ENCODE assay signal across 30 mouse cellular contexts in the genomic region with DNA sequence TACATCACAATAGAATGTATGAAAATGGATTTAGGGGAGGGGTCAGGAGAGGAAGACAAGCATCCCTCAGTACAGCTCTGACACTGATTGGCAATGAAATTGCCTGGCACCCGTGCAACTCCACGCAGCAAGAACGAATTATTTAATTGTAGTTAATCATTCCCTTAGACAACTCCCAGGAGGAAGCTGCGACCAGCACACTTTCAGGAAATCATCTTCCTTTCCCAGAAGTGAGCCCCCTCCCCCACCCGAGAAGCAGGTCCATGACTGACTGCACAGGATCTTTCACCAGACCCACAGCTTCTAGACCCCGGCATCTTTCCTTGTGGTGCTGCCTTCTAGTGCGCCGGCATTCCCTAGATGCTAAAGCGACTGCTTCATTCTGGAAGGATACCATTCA. TPM values are rescaled to one million over a fixed set of nuclear protein-coding genes. Genes with fewer than 3 reads are reported as not detected.
A peak's percentile ranks its signal among the peaks of the same experiment; 100 is the strongest.
DNase-seq lines count a peak whose midpoint lies in the region; ATAC-seq and TF ChIP-seq lines count a peak whose summit lies in the region.
"Had no signal": no experiment of that assay in that cellular context is flagged by ENCODE, and none has a peak within 500 bp of the region (broad histone marks: within the 10 kb centered on the region; RNA-seq: fewer than 3 reads in every experiment).

No protein-coding gene starts in this region.

- no peaks in the 10 kb centered on the region for H3K27me3 ChIP-seq in hindbrain, postnatal 0 days (ENCODE audit: insufficient read depth, low read length)
- no peaks in the 10 kb centered on the region for H3K27me3 ChIP-seq in hindbrain, embryonic 14.5 days (ENCODE audit: control insufficient read depth, insufficient read depth, low read length)
- H3K27me3 ChIP-seq in midbrain, embryonic 11.5 days (ENCODE audit: control insufficient read depth, insufficient read depth, low read length), result no peaks in the 10 kb centered on the region
- no peaks in the 10 kb centered on the region for H3K27me3 ChIP-seq in midbrain, embryonic 15.5 days (replicated peaks)
- H3K27me3 ChIP-seq: embryonic facial prominence, embryonic 15.5 days; forebrain, embryonic 12.5 days; heart, embryonic 15.5 days; liver, embryonic 13.5 days; neural tube, embryonic 12.5 days; stomach, embryonic 15.5 days had no signal

- ATAC-seq in hindbrain, postnatal 0 days, result no peak
- ATAC-seq in hindbrain, embryonic 14.5 days (ENCODE audit: low FRiP score), result no peak
- no peak for ATAC-seq in midbrain, embryonic 11.5 days (ENCODE audit: low FRiP score)
- ATAC-seq in midbrain, embryonic 15.5 days (replicated peaks), result no peak
- ATAC-seq: activated CD4-positive, CD25-positive, alpha-beta regulatory T cell, adult 4 months had no signal

- no peaks in the 10 kb centered on the region for H3K36me3 ChIP-seq in hindbrain, postnatal 0 days (ENCODE audit: insufficient read depth, low read length)
- no peaks in the 10 kb centered on the region for H3K36me3 ChIP-seq in hindbrain, embryonic 14.5 days (replicated peaks; ENCODE audit: control insufficient read depth, insufficient read depth)
- no peaks in the 10 kb centered on the region for H3K36me3 ChIP-seq in midbrain, embryonic 11.5 days (ENCODE audit: control insufficient read depth, insufficient read depth, low read length)
- H3K36me3 ChIP-seq in midbrain, embryonic 15.5 days (replicated peaks), result no peaks in the 10 kb centered on the region
- H3K36me3 ChIP-seq: embryonic facial prominence, embryonic 15.5 days; forebrain, embryonic 12.5 days; heart, embryonic 15.5 days; liver, embryonic 13.5 days; neural tube, embryonic 12.5 days; stomach, embryonic 15.5 days had no signal

- TF ChIP-seq POLR2A in brain, embryonic 14.5 days (IDR thresholded peaks at IDR 0.05; ENCODE audit: borderline replicate concordance, extremely low read depth, insufficient read depth, insufficient read length, poor library complexity, severe bottlenecking), result no peak

- H3K27ac ChIP-seq in hindbrain, postnatal 0 days, result no peak overlapping the region
- no peak overlapping the region for H3K27ac ChIP-seq in hindbrain, embryonic 14.5 days
- H3K27ac ChIP-seq in midbrain, embryonic 11.5 days (ENCODE audit: low read depth, low read length), result no peak overlapping the region
- no peak overlapping the region for H3K27ac ChIP-seq in midbrain, embryonic 15.5 days
- H3K27ac ChIP-seq: forebrain, embryonic 12.5 days; heart, embryonic 15.5 days; kidney, postnatal 0 days; liver, embryonic 13.5 days; neural tube, embryonic 12.5 days; stomach, embryonic 15.5 days had no signal

- no peak overlapping the region for H3K4me3 ChIP-seq in hindbrain, postnatal 0 days (ENCODE audit: low read length)
- H3K4me3 ChIP-seq in hindbrain, embryonic 14.5 days (replicated peaks; ENCODE audit: low read length), result no peak overlapping the region
- no peak overlapping the region for H3K4me3 ChIP-seq in midbrain, embryonic 11.5 days (ENCODE audit: low read depth, low read length)
- no peak overlapping the region for H3K4me3 ChIP-seq in midbrain, embryonic 15.5 days
- H3K4me3 ChIP-seq: embryonic facial prominence, embryonic 15.5 days; forebrain, embryonic 12.5 days; heart, embryonic 15.5 days; liver, embryonic 13.5 days; neural tube, embryonic 12.5 days; stomach, embryonic 15.5 days had no signal

- no peaks in the 10 kb centered on the region for H3K9me3 ChIP-seq in hindbrain, postnatal 0 days (ENCODE audit: low read length)
- no peaks in the 10 kb centered on the region for H3K9me3 ChIP-seq in hindbrain, embryonic 14.5 days (ENCODE audit: control insufficient read depth, low read length)
- no peaks in the 10 kb centered on the region for H3K9me3 ChIP-seq in midbrain, embryonic 11.5 days (ENCODE audit: control insufficient read depth, low read length)
- no peaks in the 10 kb centered on the region for H3K9me3 ChIP-seq in midbrain, embryonic 15.5 days
- H3K9me3 ChIP-seq: embryonic facial prominence, embryonic 15.5 days; forebrain, embryonic 12.5 days; heart, embryonic 15.5 days; liver, embryonic 13.5 days; neural tube, embryonic 12.5 days; stomach, embryonic 15.5 days had no signal

- 55% methylated on average over 9 of the region's 9 CpGs for WGBS in hindbrain, postnatal 0 days
- WGBS in hindbrain, embryonic 14.5 days, result 50% methylated on average over 9 of the region's 9 CpGs
- WGBS in midbrain, embryonic 11.5 days, result 83% methylated on average over 9 of the region's 9 CpGs
- WGBS in midbrain, embryonic 15.5 days, result 70% methylated on average over 9 of the region's 9 CpGs

- no peak overlapping the region for H3K4me2 ChIP-seq in hindbrain, postnatal 0 days (ENCODE audit: low read depth, low read length)
- H3K4me2 ChIP-seq in hindbrain, embryonic 14.5 days (replicated peaks), result no peak overlapping the region
- no peak overlapping the region for H3K4me2 ChIP-seq in midbrain, embryonic 11.5 days
- no peak overlapping the region for H3K4me2 ChIP-seq in midbrain, embryonic 15.5 days
- H3K4me2 ChIP-seq: embryonic facial prominence, embryonic 15.5 days; forebrain, embryonic 12.5 days; heart, embryonic 15.5 days; liver, embryonic 13.5 days; lung, embryonic 14.5 days; neural tube, embryonic 12.5 days; stomach, embryonic 15.5 days had no signal

- no peak overlapping the region for H3K9ac ChIP-seq in hindbrain, postnatal 0 days (replicated peaks; ENCODE audit: low read length)
- no peak overlapping the region for H3K9ac ChIP-seq in hindbrain, embryonic 14.5 days
- H3K9ac ChIP-seq in midbrain, embryonic 11.5 days (ENCODE audit: low read length), result no peak overlapping the region
- H3K9ac ChIP-seq in midbrain, embryonic 15.5 days, result no peak overlapping the region
- H3K9ac ChIP-seq: embryonic facial prominence, embryonic 15.5 days; forebrain, embryonic 12.5 days; heart, embryonic 15.5 days; liver, embryonic 13.5 days; lung, embryonic 14.5 days; neural tube, embryonic 12.5 days; stomach, embryonic 15.5 days had no signal

- no peak for TF ChIP-seq CTCF in hindbrain, postnatal 0 days (IDR thresholded peaks at IDR 0.05; ENCODE audit: low read depth)
- TF ChIP-seq CTCF in brain, embryonic 14.5 days (IDR thresholded peaks at IDR 0.05; ENCODE audit: borderline replicate concordance, extremely low read depth, insufficient read depth, insufficient read length), result no peak

- peaks cover 9% of the 10 kb centered on the region for H3K4me1 ChIP-seq in hindbrain, postnatal 0 days (ENCODE audit: insufficient read depth, low read length)
- peaks cover 22% of the 10 kb centered on the region for H3K4me1 ChIP-seq in hindbrain, embryonic 14.5 days (replicated peaks; ENCODE audit: control insufficient read depth, insufficient read depth, low read length)
- peaks cover 16% of the 10 kb centered on the region for H3K4me1 ChIP-seq in midbrain, embryonic 11.5 days (ENCODE audit: control insufficient read depth, insufficient read depth, low read length)
- H3K4me1 ChIP-seq in midbrain, embryonic 15.5 days, result peaks cover 23% of the 10 kb centered on the region
- H3K4me1 ChIP-seq: liver, embryonic 13.5 days had no signal

- DNase-seq in hindbrain, postnatal 0 days (ENCODE audit: low spot score), result peak; percentile 17
- no peak for DNase-seq in hindbrain, embryonic 14.5 days (ENCODE audit: low spot score)
- DNase-seq in midbrain, embryonic 11.5 days (ENCODE audit: low spot score, missing footprints), result peak; percentile 85
- DNase-seq in brain, embryonic 14.5 days (ENCODE audit: low read depth), result peak; percentile 30
- peak; percentile 19 for DNase-seq in yolk sac, embryonic 10.5 days (ENCODE audit: low spot score)
- no peak for DNase-seq in thymus, postnatal 10 days (ENCODE audit: low spot score in 2 of 2)
- DNase-seq: adrenal gland, postnatal 10 days; cerebellum, adult 11 months; cerebellum, postnatal 25 days; embryo, embryonic 11 days; gastrocnemius, postnatal 10 days; heart, postnatal 4 days; liver, embryonic 13.5 days; lung, embryonic 14.5 days; lung, postnatal 4 days; right cerebral cortex, postnatal 25 days had no signal

RNA-seq across cellular contexts. Expression of gene 1700011L22Rik, which starts 36.7 kb away (rescaled TPM):
- not detected in 2 replicates for total RNA-seq in hindbrain, postnatal 0 days (2014; rRNA removed)
- 0.25 TPM in 1 of 2 replicates, not detected in the other for polyA plus RNA-seq in hindbrain, postnatal 0 days (2015; fragmentation: Nextera tagmentation; extraction: Ambion mirVana)
- not detected in 2 replicates for polyA plus RNA-seq in hindbrain, embryonic 14.5 days (2014; fragmentation: Nextera tagmentation; extraction: Ambion mirVana)
- not detected in 2 replicates for polyA plus RNA-seq in midbrain, embryonic 11.5 days (2014; fragmentation: Nextera tagmentation; extraction: Ambion mirVana)
- not detected in 2 replicates for polyA plus RNA-seq in midbrain, embryonic 15.5 days (2015; fragmentation: Nextera tagmentation; extraction: Ambion mirVana)
- polyA plus RNA-seq in brain, embryonic 14.5 days (2012; rRNA removed), result not detected in 2 replicates
- total RNA-seq: adrenal gland, postnatal 10 days; gastrocnemius, postnatal 10 days; heart, adult 8-10 months; heart, postnatal 4 days; layer of hippocampus, adult 8-10 months; left cerebral cortex, postnatal 36 days had no signal
- polyA plus RNA-seq: activated CD4-positive, CD25-positive, alpha-beta regulatory T cell, adult 4 months; embryonic facial prominence, embryonic 15.5 days; forebrain, embryonic 12.5 days; heart, embryonic 15.5 days; intestine, embryonic 14.5 days; kidney, postnatal 0 days; liver, embryonic 13.5 days; lung, embryonic 14.5 days; neural tube, embryonic 12.5 days; spleen, adult 2 months; stomach, embryonic 15.5 days; thymus, postnatal 0 days had no signal

Comparison
In these comparisons a context has a peak if more than half of its experiments do, and no peak if none do; other contexts are left out.
1. DNase-seq: peak in hindbrain, postnatal 0 days (single experiment), midbrain, embryonic 11.5 days (single experiment), brain, embryonic 14.5 days (single experiment) and yolk sac, embryonic 10.5 days (single experiment); none in hindbrain, embryonic 14.5 days (single experiment) and thymus, postnatal 10 days (0 of 2).